Mouse (Mus musculus): ENCODE measurements around the gene Dyx1c1. TPM values are rescaled to one million over a fixed set of nuclear protein-coding genes. Genes with fewer than 3 reads are reported as not detected.

The Dyx1c1 gene
- polyA plus RNA-seq, 1 experiment from 2014 or later = 0.57 TPM

DNA sequence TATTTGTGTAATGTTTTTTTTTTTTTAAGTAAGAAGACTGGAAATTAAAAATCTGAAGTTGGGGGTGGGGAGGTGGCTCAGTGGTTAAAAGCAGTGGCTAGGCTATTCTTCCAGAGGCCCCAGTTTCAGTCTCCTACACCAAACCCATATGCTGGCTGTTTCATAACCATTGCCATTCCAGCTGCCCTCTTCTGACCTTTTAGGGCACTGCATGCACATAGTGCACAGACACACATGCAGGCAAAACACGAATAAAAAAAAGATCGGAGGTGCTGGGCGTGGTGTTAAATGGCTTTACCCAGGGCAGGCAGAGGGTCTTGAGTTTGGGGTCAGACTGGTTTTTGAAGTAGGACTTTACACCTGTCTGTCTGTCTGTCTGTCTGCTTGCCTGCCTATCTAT, 47.6 kb downstream of the Dyx1c1 start:
- Histone ChIP-seq H3K4me2 (ENCODE audit: low read depth, low read length) (no peak overlapping the region), H3K4me3 (ENCODE audit: low read length) (no peak overlapping the region), H3K4me1 (ENCODE audit: control insufficient read depth, insufficient read depth, low read length) (no peaks in the 10 kb centered on the region), H3K9me3 (ENCODE audit: control insufficient read depth, low read length) (no peaks in the 10 kb centered on the region), H3K9ac (ENCODE audit: low read depth, low read length) (no peak overlapping the region), H3K27me3 (replicated peaks; ENCODE audit: control insufficient read depth, insufficient read depth, low read length) (no peaks in the 10 kb centered on the region), H3K27ac (ENCODE audit: low read length) (no peak overlapping the region), H3K36me3 (ENCODE audit: control insufficient read depth, insufficient read depth, low read length) (no peaks in the 10 kb centered on the region)
- ATAC-seq = no peak
- 97% methylated on average over 3 of the region's 3 CpGs for WGBS

DNA sequence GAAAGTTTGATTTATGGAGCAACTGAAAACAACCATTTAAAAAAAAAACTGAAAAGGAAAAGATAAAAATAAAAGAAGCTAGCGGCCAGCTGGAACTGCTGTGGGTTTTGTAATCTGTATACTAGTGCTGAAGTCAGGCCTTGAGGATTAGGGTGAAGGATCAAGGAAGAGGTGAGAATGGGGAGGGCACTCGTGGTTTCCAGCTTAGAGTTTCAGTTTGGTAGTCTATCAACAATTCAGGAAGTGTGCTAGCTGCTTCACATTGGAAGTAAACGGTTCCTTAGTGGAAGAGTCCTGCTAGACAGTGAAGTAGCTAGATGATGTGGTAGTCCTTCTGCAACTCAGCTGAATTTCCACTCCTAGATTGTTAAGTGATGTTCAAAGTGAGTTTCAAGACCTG, 49.8 kb downstream of the Dyx1c1 start:
- WGBS = 66% methylated on average over 3 of the region's 3 CpGs
- H3K36me3 ChIP-seq (ENCODE audit: control insufficient read depth, insufficient read depth, low read length) = no peaks in the 10 kb centered on the region

DNA sequence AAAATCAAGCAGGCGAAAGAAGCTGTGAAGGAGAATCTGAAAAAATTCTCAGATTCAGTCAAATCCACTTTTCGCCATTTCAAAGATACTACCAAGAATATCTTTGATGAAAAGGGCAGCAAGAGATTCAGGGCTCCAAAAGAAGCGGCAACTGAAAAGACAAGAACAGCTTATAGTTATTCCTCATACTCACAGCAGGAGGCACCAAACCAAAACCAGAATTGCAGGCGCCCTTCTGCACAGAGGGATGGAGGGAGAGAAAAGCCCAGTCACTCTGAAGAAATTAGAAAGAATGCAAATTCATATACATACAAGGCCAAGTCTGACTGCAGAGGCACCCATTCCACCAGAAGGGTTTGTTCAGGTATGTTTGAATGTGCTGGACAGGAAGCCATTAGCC, 54.0 kb downstream of the Dyx1c1 start:
- peaks cover 6% of the 10 kb centered on the region; the same call in 1 of the 2 replicates for H3K36me3 ChIP-seq (ENCODE audit: control insufficient read depth, insufficient read depth, low read length)

More for the DNA sequence above, 49.8 kb downstream of the Dyx1c1 start:
- ATAC-seq = no peak
- no peaks in the 10 kb centered on the region for H3K9me3 ChIP-seq (ENCODE audit: control insufficient read depth, low read length)
- no peak overlapping the region for H3K4me3 ChIP-seq (ENCODE audit: low read length)
- no peaks in the 10 kb centered on the region for H3K4me1 ChIP-seq (ENCODE audit: control insufficient read depth, insufficient read depth, low read length)
- H3K27me3 ChIP-seq (replicated peaks; ENCODE audit: control insufficient read depth, insufficient read depth, low read length) = no peaks in the 10 kb centered on the region
- no peak overlapping the region for H3K4me2 ChIP-seq (ENCODE audit: low read depth, low read length)
- H3K27ac ChIP-seq (ENCODE audit: low read length) = no peak overlapping the region
- H3K9ac ChIP-seq (ENCODE audit: low read depth, low read length) = no peak overlapping the region

DNA sequence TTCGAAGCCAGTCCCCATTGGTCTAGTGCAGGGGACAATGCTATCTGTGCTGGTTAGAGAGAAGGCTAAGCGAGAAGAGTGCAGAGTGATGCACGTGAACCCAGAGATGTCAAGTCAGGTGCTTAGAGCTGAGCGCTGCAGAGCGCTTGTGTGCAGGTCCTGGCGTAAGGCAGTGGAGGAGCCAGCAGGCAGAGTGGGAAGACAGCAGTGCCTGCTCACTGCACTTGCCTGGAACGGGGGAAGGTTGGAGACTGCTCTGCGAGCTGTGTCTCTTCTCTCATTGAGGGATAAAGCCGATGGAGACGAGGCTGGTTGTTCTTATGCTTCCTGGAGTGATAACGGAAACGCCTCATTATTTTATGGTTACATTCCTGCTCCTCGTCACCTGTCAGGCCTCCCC, 56.1 kb downstream of the Dyx1c1 start:
- Histone ChIP-seq H3K36me3 (ENCODE audit: control insufficient read depth, insufficient read depth, low read length) (peaks cover 6% of the 10 kb centered on the region; the same call in 1 of the 2 replicates), H3K9ac (ENCODE audit: low read depth, low read length) (no peak overlapping the region), H3K4me3 (ENCODE audit: low read length) (no peak overlapping the region), H3K27me3 (replicated peaks; ENCODE audit: control insufficient read depth, insufficient read depth, low read length) (no peaks in the 10 kb centered on the region), H3K9me3 (ENCODE audit: control insufficient read depth, low read length) (no peaks in the 10 kb centered on the region), H3K4me2 (ENCODE audit: low read depth, low read length) (no peak overlapping the region), H3K27ac (ENCODE audit: low read length) (no peak overlapping the region), H3K4me1 (ENCODE audit: control insufficient read depth, insufficient read depth, low read length) (no peaks in the 10 kb centered on the region)
- WGBS = 60% methylated on average over 13 of the region's 13 CpGs
- ATAC-seq = no peak

More for the DNA sequence above, 54.0 kb downstream of the Dyx1c1 start:
- ATAC-seq = no peak
- Histone ChIP-seq H3K4me1 (ENCODE audit: control insufficient read depth, insufficient read depth, low read length) (no peaks in the 10 kb centered on the region), H3K27me3 (replicated peaks; ENCODE audit: control insufficient read depth, insufficient read depth, low read length) (no peaks in the 10 kb centered on the region), H3K4me3 (ENCODE audit: low read length) (no peak overlapping the region), H3K9ac (ENCODE audit: low read depth, low read length) (no peak overlapping the region), H3K4me2 (ENCODE audit: low read depth, low read length) (no peak overlapping the region), H3K9me3 (ENCODE audit: control insufficient read depth, low read length) (no peaks in the 10 kb centered on the region), H3K27ac (ENCODE audit: low read length) (no peak overlapping the region)
- 83% methylated on average over 4 of the region's 4 CpGs for WGBS

DNA sequence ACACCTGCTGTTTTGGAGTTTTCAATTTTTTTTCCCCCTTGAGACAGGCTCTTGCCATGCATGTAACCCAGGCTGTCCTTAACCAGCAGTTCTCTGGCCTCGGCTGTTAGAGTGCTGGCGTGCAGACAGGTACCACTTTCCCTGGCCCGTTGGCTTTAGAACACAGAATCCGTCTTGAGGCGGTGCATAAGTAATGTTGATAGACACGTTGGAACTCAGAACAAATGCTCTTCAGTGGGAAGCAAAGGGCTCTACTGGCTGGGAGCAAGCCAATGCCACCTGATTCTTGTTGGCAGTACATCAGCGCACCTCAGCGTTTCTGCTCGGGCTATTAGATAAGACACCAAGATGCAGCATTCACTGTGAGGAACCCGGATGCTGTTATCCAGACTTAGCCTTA, 61.3 kb downstream of the Dyx1c1 start:
- no peaks in the 10 kb centered on the region for H3K9me3 ChIP-seq (ENCODE audit: control insufficient read depth, low read length)
- 92% methylated on average over 10 of the region's 10 CpGs for WGBS
- H3K4me2 ChIP-seq (ENCODE audit: low read depth, low read length) = no peak overlapping the region
- H3K36me3 ChIP-seq (ENCODE audit: control insufficient read depth, insufficient read depth, low read length) = peaks cover 9% of the 10 kb centered on the region; the same call in 1 of the 2 replicates
- no peak for ATAC-seq
- no peaks in the 10 kb centered on the region for H3K4me1 ChIP-seq (ENCODE audit: control insufficient read depth, insufficient read depth, low read length)
- H3K27ac ChIP-seq (ENCODE audit: low read length) = no peak overlapping the region
- H3K9ac ChIP-seq (ENCODE audit: low read depth, low read length) = no peak overlapping the region
- no peak overlapping the region for H3K4me3 ChIP-seq (ENCODE audit: low read length)
- no peaks in the 10 kb centered on the region for H3K27me3 ChIP-seq (replicated peaks; ENCODE audit: control insufficient read depth, insufficient read depth, low read length)

DNA sequence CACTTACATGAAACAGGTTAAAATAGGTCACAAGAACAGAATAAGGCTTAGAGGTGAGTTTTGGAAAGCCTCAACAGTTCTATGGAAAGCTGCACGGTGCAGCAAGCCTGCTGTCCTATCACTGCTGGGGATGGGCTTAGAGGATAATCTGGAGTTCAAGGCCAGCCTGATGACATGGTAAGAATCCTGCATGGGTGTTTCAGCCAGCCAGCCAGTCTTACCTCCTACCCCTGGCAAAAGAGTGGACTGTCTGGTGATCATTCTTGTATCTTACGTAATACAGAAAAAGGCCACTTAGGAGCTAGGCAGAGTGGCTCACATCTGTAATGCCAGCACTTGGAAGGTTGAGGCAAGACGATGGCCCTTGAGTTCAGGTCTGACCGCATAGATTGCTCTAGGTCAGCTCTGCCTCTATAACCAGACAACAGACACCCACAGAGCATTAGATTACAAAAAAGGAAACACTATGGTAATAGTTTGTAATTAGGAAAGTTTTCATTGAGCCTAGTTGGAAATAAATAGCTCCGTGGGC, 62.0 kb downstream of the Dyx1c1 start:
- peaks cover 8% of the 10 kb centered on the region; the same call in 1 of the 2 replicates for H3K36me3 ChIP-seq (ENCODE audit: control insufficient read depth, insufficient read depth, low read length)
- H3K4me1 ChIP-seq (ENCODE audit: control insufficient read depth, insufficient read depth, low read length) = no peaks in the 10 kb centered on the region
- no peak overlapping the region for H3K4me3 ChIP-seq (ENCODE audit: low read length)
- no peak overlapping the region for H3K27ac ChIP-seq (ENCODE audit: low read length)
- H3K9me3 ChIP-seq (ENCODE audit: control insufficient read depth, low read length) = no peaks in the 10 kb centered on the region
- 91% methylated on average over 5 of the region's 5 CpGs for WGBS
- H3K27me3 ChIP-seq (replicated peaks; ENCODE audit: control insufficient read depth, insufficient read depth, low read length) = no peaks in the 10 kb centered on the region
- no peak overlapping the region for H3K9ac ChIP-seq (ENCODE audit: low read depth, low read length)
- H3K4me2 ChIP-seq (ENCODE audit: low read depth, low read length) = no peak overlapping the region
- no peak for ATAC-seq

Small RNAs within 50 kb of the gene (microRNA-seq; reads per million reads assigned to microRNA genes)
- not detected for gene Gm27353

Other genes starting within 250 kb of the Dyx1c1 start
- 0.32 and 0.33 TPM in 2 replicates for gene Prtg, start 151.9 kb upstream of the Dyx1c1 start, polyA plus RNA-seq (2015; fragmentation: Nextera tagmentation; extraction: Ambion mirVana)
- 1.5 and 1.7 TPM in 2 replicates for gene Pygo1, start 33.1 kb upstream of the Dyx1c1 start, polyA plus RNA-seq (2015; fragmentation: Nextera tagmentation; extraction: Ambion mirVana)
- gene Gm44503, start 67 bp downstream of the Dyx1c1 start, polyA plus RNA-seq (2015; fragmentation: Nextera tagmentation; extraction: Ambion mirVana) = not detected in 2 replicates
- 10.4 and 11.3 TPM in 2 replicates for gene Ccpg1os, start 26.6 kb downstream of the Dyx1c1 start, polyA plus RNA-seq (2015; fragmentation: Nextera tagmentation; extraction: Ambion mirVana)
- 23.5 and 24.4 TPM in 2 replicates for gene Ccpg1, start 26.6 kb downstream of the Dyx1c1 start, polyA plus RNA-seq (2015; fragmentation: Nextera tagmentation; extraction: Ambion mirVana)
- 13.5 and 15.2 TPM in 2 replicates for gene Pigb, start 81.6 kb downstream of the Dyx1c1 start, polyA plus RNA-seq (2015; fragmentation: Nextera tagmentation; extraction: Ambion mirVana)
- 9.0 TPM in 2 replicates for gene Rab27a, start 86.1 kb downstream of the Dyx1c1 start, polyA plus RNA-seq (2015; fragmentation: Nextera tagmentation; extraction: Ambion mirVana)
- gene Khdc3, start 143.1 kb downstream of the Dyx1c1 start, polyA plus RNA-seq (2015; fragmentation: Nextera tagmentation; extraction: Ambion mirVana) = not detected in 2 replicates
- gene Gm20509, start 143.7 kb downstream of the Dyx1c1 start, polyA plus RNA-seq (2015; fragmentation: Nextera tagmentation; extraction: Ambion mirVana) = not detected in 2 replicates
- gene Rsl24d1, start 154.6 kb downstream of the Dyx1c1 start, polyA plus RNA-seq (2015; fragmentation: Nextera tagmentation; extraction: Ambion mirVana) = 76.3 and 82.8 TPM in 2 replicates

Data from intestine, embryonic 16.5 days (tissue).